Mouse (Mus musculus) kidney, embryonic 14.5 days (tissue): ENCODE data around the gene Sigmar1. TPM values are rescaled to one million over a fixed set of nuclear protein-coding genes. Genes with fewer than 3 reads are reported as not detected.
A peak's percentile ranks its signal among the peaks of the same experiment; 100 is the strongest.
"Not testable (repeated sequence)": the region's sequence is repeated elsewhere in the genome, so short reads cannot be mapped to it uniquely, and the experiment has no call there.

Source experiments
- ATAC-seq: fragments of 200-750 bp; cut with Nextera tagmentation; 2 replicates; pipeline ENCODE4 v1.8.0; 2017; ENCODE audit warnings: moderate number of reproducible peaks, mild to moderate bottlenecking, moderate TSS enrichment, moderate library complexity; ENCODE audit not compliant: low FRiP score, low TSS enrichment
- H3K27ac ChIP-seq: fragments of 300-500 bp; sonication (generic); 2 replicates; pipeline ENCODE4 v1.5.1; 2014; ENCODE audit warnings: low read depth, mild to moderate bottlenecking, low read length, moderate library complexity, mixed read lengths
- H3K27me3 ChIP-seq: fragments of 300-500 bp; sonication (generic); 2 replicates; pipeline ENCODE4 v1.6.1; 2014; ENCODE audit warnings: mild to moderate bottlenecking, low read length; ENCODE audit not compliant: control insufficient read depth, insufficient read depth
- H3K36me3 ChIP-seq: fragments of 300-500 bp; sonication (generic); 2 replicates; pipeline ENCODE4 v1.6.1; 2014; ENCODE audit warnings: low read length, mixed read lengths; ENCODE audit not compliant: control insufficient read depth, insufficient read depth
- H3K4me1 ChIP-seq: fragments of 300-500 bp; sonication (generic); 2 replicates; pipeline ENCODE4 v1.6.1; 2014; ENCODE audit warnings: low read length, mixed read lengths; ENCODE audit not compliant: control insufficient read depth, insufficient read depth
- H3K4me2 ChIP-seq: fragments of 300-500 bp; sonication (generic); replicated peaks from 2 replicates; pipeline ENCODE4 v1.6.1; 2014; ENCODE audit warnings: low read depth, mild to moderate bottlenecking, low read length
- H3K4me3 ChIP-seq: fragments of 300-500 bp; sonication (generic); 2 replicates; pipeline ENCODE4 v1.5.1; 2014; ENCODE audit warnings: mild to moderate bottlenecking, low read length
- H3K9ac ChIP-seq: fragments of 300-500 bp; sonication (generic); 2 replicates; pipeline ENCODE4 v1.6.1; 2014; ENCODE audit warnings: low read depth, mild to moderate bottlenecking, low read length, moderate library complexity
- H3K9me3 ChIP-seq: fragments of 300-500 bp; sonication (generic); 2 replicates; pipeline ENCODE4 v1.6.1; 2016; ENCODE audit warnings: low read length; ENCODE audit not compliant: control insufficient read depth
- WGBS: fragments of 180-500 bp; shearing (Covaris S2); extraction: QIAGEN DNeasy Blood & Tissue Kit; methylation state at CpG from one replicate; pipeline ENCODE4 v1.1.7; 2014; 5-methylcytosine and 5-hydroxymethylcytosine counted together
- polyA plus RNA-seq: library from polyadenylated mRNA; unstranded; fragments of >200 nt; fragmentation: Nextera tagmentation; extraction: Ambion mirVana; gene quantifications from 2 replicates; pipeline ENCODE4 v1.2.1, GENCODE M21; 2014

Sigmar1 gene
- polyA plus RNA-seq, 1 experiment from 2014 or later, result 92.2 TPM

DNA sequence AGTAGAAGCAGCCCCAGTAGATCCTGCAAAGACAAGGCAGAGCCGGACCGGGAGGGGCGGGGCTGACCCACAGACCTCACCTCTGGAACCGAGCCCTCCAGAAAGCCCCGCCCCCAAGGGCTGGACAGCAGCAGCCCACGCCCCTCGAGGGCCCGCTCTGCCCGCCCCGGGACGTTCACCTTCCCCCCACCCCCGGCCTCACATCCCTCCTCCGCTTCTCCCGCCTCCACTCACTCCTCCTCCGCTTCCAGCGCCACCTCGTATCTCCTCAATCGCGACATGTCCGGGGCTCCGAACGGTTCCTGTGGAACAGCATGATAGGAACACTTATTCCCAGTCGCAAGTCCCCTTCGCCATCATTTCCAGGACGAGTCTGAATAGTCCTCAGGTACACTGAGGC, 17.5 kb upstream of the Sigmar1 start:
- not testable (repeated sequence) for ATAC-seq, H3K4me1 ChIP-seq, H3K9me3 ChIP-seq, H3K9ac ChIP-seq, H3K27ac ChIP-seq, H3K27me3 ChIP-seq, H3K36me3 ChIP-seq
- 1% methylated on average over 19 of the region's 25 CpGs for WGBS
- H3K4me2 ChIP-seq, result peak overlapping the region; percentile 26; the same call in 1 of the 2 replicates
- H3K4me3 ChIP-seq, result peak overlapping the region; percentile 28; the same call in 1 of the 2 replicates

DNA sequence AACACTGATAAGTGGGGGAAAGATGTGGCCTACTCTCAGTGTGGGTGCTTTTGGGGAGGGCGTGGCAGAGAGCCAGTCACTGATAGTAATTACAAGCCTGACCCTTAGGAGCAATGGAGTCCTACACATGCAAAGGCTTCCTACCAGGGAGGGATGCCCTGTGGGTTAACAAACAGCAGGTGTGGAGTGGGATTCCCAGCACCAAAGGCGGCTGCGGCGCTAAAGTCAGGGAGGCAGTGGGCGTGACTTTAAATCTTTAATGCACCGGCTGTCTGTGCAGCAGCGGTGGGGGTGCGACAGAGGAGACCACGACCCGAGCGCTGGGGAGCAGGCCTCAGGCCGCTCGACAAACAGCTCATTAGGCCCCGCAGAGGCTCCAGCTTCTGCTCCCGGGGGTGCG, 17.0 kb upstream of the Sigmar1 start:
- ATAC-seq, H3K9ac ChIP-seq, H3K27me3 ChIP-seq, H3K27ac ChIP-seq, H3K4me1 ChIP-seq, H3K36me3 ChIP-seq, H3K9me3 ChIP-seq: not testable (repeated sequence)
- WGBS, result 8% methylated on average over 8 of the region's 16 CpGs
- peak overlapping the region; percentile 27 for H3K4me2 ChIP-seq
- peak overlapping the region; percentile 19; the same call in 1 of the 2 replicates for H3K4me3 ChIP-seq

- not testable (repeated sequence) for H3K4me3 ChIP-seq, H3K4me2 ChIP-seq, H3K4me1 ChIP-seq, H3K9me3 ChIP-seq, ATAC-seq, H3K27me3 ChIP-seq, H3K9ac ChIP-seq, H3K27ac ChIP-seq, H3K36me3 ChIP-seq
- 83% methylated on average over 10 of the region's 10 CpGs for WGBS
These were observed 11.3 kb upstream of the Sigmar1 start for GRCm38 (mm10) chr4:41767301-41767700.

DNA sequence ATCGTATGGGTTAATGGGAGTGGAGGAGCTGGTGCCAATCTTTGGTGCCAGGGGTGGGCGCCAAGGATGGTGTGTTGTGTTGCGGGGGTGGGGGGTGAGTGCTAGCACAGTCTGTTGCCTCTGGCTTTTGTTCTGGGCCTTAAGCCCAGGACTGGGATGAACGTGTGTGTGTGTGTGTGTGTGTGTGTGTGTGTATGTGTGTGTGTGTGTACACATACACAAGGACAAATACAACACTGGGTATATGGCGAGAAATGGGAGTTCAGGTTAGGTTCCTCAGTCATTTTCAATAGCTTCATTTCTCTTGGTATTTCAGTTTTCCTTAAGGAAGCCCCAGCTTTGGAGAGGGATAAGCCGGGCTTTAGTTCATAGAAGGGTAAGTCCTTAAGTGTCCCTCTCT, 7.2 kb upstream of the Sigmar1 start:
- WGBS, result 85% methylated on average over 3 of the region's 6 CpGs
- ATAC-seq, H3K36me3 ChIP-seq, H3K4me3 ChIP-seq, H3K9me3 ChIP-seq, H3K27ac ChIP-seq, H3K4me2 ChIP-seq, H3K9ac ChIP-seq, H3K27me3 ChIP-seq: not testable (repeated sequence)
- peaks cover 28% of the 10 kb centered on the region for H3K4me1 ChIP-seq

GRCm38 (mm10) chr4:41762688-41763114, 6.7 kb upstream of the Sigmar1 start:
- H3K27me3 ChIP-seq, H3K36me3 ChIP-seq, H3K9me3 ChIP-seq, ATAC-seq: not testable (repeated sequence)
- 31% methylated on average over 8 of the region's 8 CpGs for WGBS
- Histone ChIP-seq H3K9ac (peak overlapping the region; percentile 58; the same call in 1 of the 2 replicates), H3K4me1 (peaks cover 28% of the 10 kb centered on the region), H3K4me3 (peak overlapping the region; percentile 41), H3K4me2 (peak overlapping the region; percentile 58), H3K27ac (peak overlapping the region; percentile 87)

DNA sequence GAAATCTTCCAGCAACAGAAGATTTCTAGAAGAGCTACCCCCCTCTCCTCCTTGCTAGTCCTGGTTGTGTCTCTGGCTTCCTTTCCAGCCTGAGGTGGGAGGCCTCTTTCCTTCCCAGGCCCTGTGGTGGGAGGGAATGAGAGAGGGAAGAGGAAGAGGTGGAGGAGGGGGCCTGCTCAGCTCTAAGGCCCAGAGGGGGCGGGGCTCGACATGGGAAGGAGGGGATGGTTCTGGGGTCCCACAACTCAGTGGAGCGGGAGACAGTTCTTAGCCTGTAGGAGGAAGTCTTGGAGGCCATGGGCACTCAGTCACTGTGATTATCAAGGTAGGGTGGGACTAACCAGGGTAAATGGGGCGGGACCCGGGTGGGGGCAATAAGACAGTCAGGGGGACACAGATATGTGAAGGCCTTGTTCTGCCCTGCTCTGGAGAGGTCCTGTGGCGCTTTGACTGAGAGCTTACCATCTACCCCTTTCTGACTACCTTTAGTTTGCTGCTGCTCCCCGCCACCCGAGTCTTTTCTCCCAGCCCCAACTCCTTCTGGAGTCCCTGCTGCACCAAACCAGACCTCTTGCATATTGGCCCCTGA, 6.2 kb upstream of the Sigmar1 start:
- Histone ChIP-seq H3K27me3 (no peaks in the 10 kb centered on the region), H3K4me2 (peak overlapping the region; percentile 58), H3K4me1 (peaks cover 28% of the 10 kb centered on the region), H3K9me3 (no peaks in the 10 kb centered on the region), H3K9ac (peak overlapping the region; percentile 58; the same call in 1 of the 2 replicates), H3K36me3 (peaks cover 9% of the 10 kb centered on the region; the same call in 1 of the 2 replicates), H3K27ac (peak overlapping the region; percentile 87), H3K4me3 (peak overlapping the region; percentile 41)
- peak; percentile 82 for ATAC-seq
- 16% methylated on average over 8 of the region's 8 CpGs for WGBS

GRCm38 (mm10) chr4:41761680-41762079, 5.7 kb upstream of the Sigmar1 start:
- Histone ChIP-seq H3K9me3 (no peaks in the 10 kb centered on the region), H3K4me1 (peaks cover 28% of the 10 kb centered on the region), H3K27ac (peak overlapping the region; percentile 87), H3K9ac (peak overlapping the region; percentile 58; the same call in 1 of the 2 replicates), H3K4me2 (peak overlapping the region; percentile 58), H3K27me3 (no peaks in the 10 kb centered on the region), H3K36me3 (peaks cover 11% of the 10 kb centered on the region; the same call in 1 of the 2 replicates), H3K4me3 (peak overlapping the region; percentile 41; the same call in 1 of the 2 replicates)
- no peak for ATAC-seq

GRCm38 (mm10) chr4:41760911-41761310, 5.0 kb upstream of the Sigmar1 start:
- peak overlapping the region; percentile 58 for H3K4me2 ChIP-seq
- peaks cover 28% of the 10 kb centered on the region for H3K4me1 ChIP-seq
- peak overlapping the region; percentile 41 for H3K4me3 ChIP-seq
- 62% methylated on average over 4 of the region's 4 CpGs for WGBS
- H3K27ac ChIP-seq, result peak overlapping the region; percentile 87; the same call in 1 of the 2 replicates
- peaks cover 11% of the 10 kb centered on the region; the same call in 1 of the 2 replicates for H3K36me3 ChIP-seq
- H3K27me3 ChIP-seq, result no peaks in the 10 kb centered on the region
- no peaks in the 10 kb centered on the region for H3K9me3 ChIP-seq
- peak overlapping the region; percentile 58 for H3K9ac ChIP-seq
- ATAC-seq, result no peak

DNA sequence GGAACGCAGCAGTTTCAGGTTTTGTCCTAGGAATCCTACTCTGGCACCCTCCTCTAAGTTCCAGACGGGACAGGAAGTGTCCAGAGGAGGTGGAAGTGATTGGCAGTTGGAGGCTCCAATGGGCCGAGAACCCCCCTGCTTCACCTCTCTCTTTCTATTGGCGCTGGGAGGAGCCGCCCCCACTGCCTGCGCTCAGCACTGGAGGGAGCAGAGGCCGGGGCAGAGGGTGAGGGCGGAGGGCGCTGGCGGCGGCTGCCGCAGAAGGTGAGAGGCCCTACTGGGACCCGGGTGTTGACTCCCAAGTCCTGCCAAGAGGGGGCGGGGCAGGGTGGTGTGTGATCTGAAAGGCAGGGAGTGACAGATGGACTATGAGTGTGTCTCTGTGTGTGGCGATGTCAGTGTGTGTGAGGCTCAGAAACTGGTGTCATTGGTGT, 4.3 kb upstream of the Sigmar1 start:
- ATAC-seq, result peak; percentile 89
- Histone ChIP-seq H3K9ac (peak overlapping the region; percentile 58), H3K4me3 (peak overlapping the region; percentile 41), H3K27me3 (no peaks in the 10 kb centered on the region), H3K4me2 (peak overlapping the region; percentile 58), H3K9me3 (no peaks in the 10 kb centered on the region), H3K4me1 (peaks cover 28% of the 10 kb centered on the region), H3K36me3 (peaks cover 7% of the 10 kb centered on the region; the same call in 1 of the 2 replicates), H3K27ac (peak overlapping the region; percentile 87; the same call in 1 of the 2 replicates)
- under 1% methylated on average over 15 of the region's 15 CpGs for WGBS
